Mouse (Mus musculus): ENCODE data around the gene Tnfsf9.

DNA sequence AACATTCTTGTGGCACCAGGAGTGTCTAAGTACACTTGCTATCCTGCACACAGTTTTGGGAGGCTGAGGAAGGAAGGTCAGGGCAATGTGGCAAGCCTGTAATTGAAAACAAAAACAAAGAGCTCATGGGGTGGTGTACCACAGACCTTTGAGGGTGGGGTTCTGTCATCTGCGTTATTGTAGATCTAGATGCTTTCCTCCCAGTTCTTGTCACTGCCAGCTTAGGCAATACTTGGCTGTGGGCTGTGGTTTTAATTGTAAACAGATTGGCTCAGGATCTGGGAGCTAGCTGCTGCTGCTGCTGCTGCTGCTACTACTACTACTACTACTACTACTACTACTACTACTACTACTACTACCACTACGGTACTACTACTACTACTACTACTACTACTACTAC lies 2.8 kb upstream of the Tnfsf9 start:
- TF ChIP-seq POLR2A (IDR thresholded peaks at IDR 0.05; ENCODE audit: low read depth, low read length) (no peak), CTCF (IDR thresholded peaks at IDR 0.05; ENCODE audit: extremely low read depth, insufficient read depth, insufficient read length, insufficient replicate concordance) (no peak)
